Mouse (Mus musculus) heart, embryonic 15.5 days (tissue): ENCODE results near the gene Erlin1. TPM values are rescaled to one million over a fixed set of nuclear protein-coding genes. Genes with fewer than 3 reads are reported as not detected.

Experiments
- ATAC-seq: fragments of 200-750 bp; cut with Nextera tagmentation; replicated peaks from 2 replicates; pipeline ENCODE4 v1.8.0; 2017; ENCODE audit warnings: low read depth, moderate TSS enrichment; ENCODE audit not compliant: insufficient number of reproducible peaks, insufficient read depth, low FRiP score
- H3K27ac ChIP-seq: fragments of 300-500 bp; sonication (generic); 2 replicates; pipeline ENCODE4 v1.5.1; 2015; ENCODE audit warnings: mild to moderate bottlenecking, inconsistent platforms
- H3K27me3 ChIP-seq: fragments of 300-500 bp; sonication (generic); 2 replicates; pipeline ENCODE4 v1.6.1; 2015; ENCODE audit warnings: inconsistent platforms
- H3K36me3 ChIP-seq: fragments of 300-500 bp; sonication (generic); 2 replicates; pipeline ENCODE4 v1.6.1; 2015; ENCODE audit warnings: mild to moderate bottlenecking, inconsistent platforms
- H3K4me1 ChIP-seq: fragments of 300-500 bp; sonication (generic); replicated peaks from 2 replicates; pipeline ENCODE4 v1.6.1; 2015; ENCODE audit warnings: inconsistent platforms
- H3K4me2 ChIP-seq: fragments of 300-500 bp; sonication (generic); 2 replicates; pipeline ENCODE4 v1.6.1; 2015; ENCODE audit warnings: inconsistent platforms, mild to moderate bottlenecking, moderate library complexity
- H3K4me3 ChIP-seq: fragments of 300-500 bp; sonication (generic); 2 replicates; pipeline ENCODE4 v1.5.1; 2015; ENCODE audit warnings: mild to moderate bottlenecking, inconsistent platforms
- H3K9ac ChIP-seq: fragments of 300-500 bp; sonication (generic); 2 replicates; pipeline ENCODE4 v1.6.1; 2015; ENCODE audit warnings: mild to moderate bottlenecking, inconsistent platforms
- H3K9me3 ChIP-seq: fragments of 300-500 bp; sonication (generic); replicated peaks from 2 replicates; pipeline ENCODE4 v1.6.1; 2016; ENCODE audit warnings: inconsistent platforms
- WGBS: fragments of 180-500 bp; shearing (Covaris S2); methylation state at CpG from one replicate; pipeline ENCODE4 v1.1.7; 2015; ENCODE audit warnings: mixed read lengths; 5-methylcytosine and 5-hydroxymethylcytosine counted together
- polyA plus RNA-seq: library from polyadenylated mRNA; unstranded; fragments of >200 nt; fragmentation: Nextera tagmentation; extraction: Ambion mirVana; gene quantifications from 2 replicates; pipeline ENCODE4 v1.2.1, GENCODE M21; 2015

Gene Erlin1
- polyA plus RNA-seq, 1 experiment from 2014 or later = 14.0 TPM

DNA sequence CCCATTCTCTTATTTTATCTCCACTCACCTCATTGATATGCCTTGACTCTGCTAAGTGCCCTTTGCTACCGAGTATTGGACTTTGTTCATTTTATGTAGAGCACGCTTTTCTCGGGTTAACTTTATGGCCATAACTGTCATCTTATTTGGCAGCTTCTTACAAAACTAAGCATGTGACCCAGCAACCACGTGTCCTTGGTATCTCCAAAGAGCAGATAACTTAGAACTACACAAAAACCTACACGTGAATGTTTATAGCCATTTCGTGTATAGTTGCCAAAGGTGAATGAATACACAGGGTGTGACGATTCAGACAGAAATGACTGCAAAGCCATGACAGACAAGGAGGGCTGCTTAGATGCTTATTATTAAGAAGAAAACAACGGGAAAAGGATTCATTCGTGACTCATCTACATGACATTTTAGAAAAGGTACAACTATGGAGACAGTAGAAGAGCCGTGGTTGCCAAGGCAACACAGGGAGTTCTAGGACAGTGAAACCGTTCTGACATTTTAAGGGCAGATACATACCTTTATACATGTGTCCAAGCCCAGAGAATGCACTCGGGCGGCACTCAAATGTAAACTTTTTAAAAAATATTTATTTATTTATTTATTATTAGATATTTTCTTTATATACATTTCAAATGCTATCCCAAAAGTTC, 44.5 kb downstream of the Erlin1 start:
- no peaks in the 10 kb centered on the region for H3K9me3 ChIP-seq
- 79% methylated on average over 13 of the region's 13 CpGs for WGBS
- no peaks in the 10 kb centered on the region for H3K4me1 ChIP-seq
- no peak overlapping the region for H3K27ac ChIP-seq
- H3K4me2 ChIP-seq = no peak overlapping the region
- H3K4me3 ChIP-seq = no peak overlapping the region
- no peak overlapping the region for H3K9ac ChIP-seq
- H3K27me3 ChIP-seq = no peaks in the 10 kb centered on the region
- H3K36me3 ChIP-seq = no peaks in the 10 kb centered on the region
- no peak for ATAC-seq

DNA sequence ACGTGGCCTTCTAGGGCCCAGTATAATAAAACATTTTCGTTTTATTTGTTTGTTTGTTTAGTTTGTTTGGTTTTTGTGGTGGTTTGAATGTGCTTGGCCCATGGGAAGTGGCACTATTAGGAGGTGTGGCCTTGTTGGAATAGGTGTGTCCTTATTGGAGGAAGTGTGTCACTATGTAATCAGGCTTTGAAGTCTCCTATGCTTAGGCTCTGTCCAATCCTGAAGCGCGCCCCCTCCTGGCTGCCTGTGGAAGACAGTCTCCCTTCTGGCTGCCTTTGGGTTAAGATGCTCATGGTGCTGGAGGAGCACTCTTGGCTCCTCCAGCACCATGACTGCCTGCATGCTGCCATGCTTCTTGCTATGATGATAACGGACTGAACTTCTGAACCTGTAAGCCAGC, 46.5 kb downstream of the Erlin1 start:
- Histone ChIP-seq H3K27ac (no peak overlapping the region), H3K27me3 (no peaks in the 10 kb centered on the region), H3K4me2 (no peak overlapping the region), H3K9ac (no peak overlapping the region), H3K4me1 (no peaks in the 10 kb centered on the region), H3K9me3 (no peaks in the 10 kb centered on the region), H3K36me3 (no peaks in the 10 kb centered on the region), H3K4me3 (no peak overlapping the region)
- ATAC-seq = no peak
- WGBS = 62% methylated on average over 5 of the region's 5 CpGs

DNA sequence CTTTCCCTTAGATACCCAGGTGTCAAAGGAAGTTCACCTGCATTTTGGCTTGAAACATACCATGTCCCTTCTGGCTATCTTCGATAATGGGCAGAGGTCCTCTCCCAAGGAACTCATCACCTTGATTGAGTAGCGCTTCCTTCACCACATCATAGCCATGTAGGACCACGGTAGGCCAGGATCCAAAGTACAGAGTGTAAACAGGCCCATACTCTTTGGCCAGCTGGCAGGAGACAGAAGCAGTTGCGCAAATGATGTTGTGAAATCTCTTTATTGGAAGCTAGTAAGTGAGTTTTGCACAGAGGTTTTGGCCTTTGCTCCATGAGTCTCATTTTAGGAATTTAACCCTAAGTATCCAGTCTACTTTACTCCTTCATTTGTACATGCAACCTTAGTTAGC, 48.1 kb downstream of the Erlin1 start:
- no peak overlapping the region for H3K4me3 ChIP-seq
- H3K4me2 ChIP-seq = no peak overlapping the region
- whole genome bisulfite sequencing = 74% methylated on average over 4 of the region's 4 CpGs
- no peak overlapping the region for H3K9ac ChIP-seq
- H3K27me3 ChIP-seq = no peaks in the 10 kb centered on the region
- H3K4me1 ChIP-seq = no peaks in the 10 kb centered on the region
- H3K36me3 ChIP-seq = no peaks in the 10 kb centered on the region
- H3K9me3 ChIP-seq = no peaks in the 10 kb centered on the region
- no peak for ATAC-seq
- no peak overlapping the region for H3K27ac ChIP-seq

DNA sequence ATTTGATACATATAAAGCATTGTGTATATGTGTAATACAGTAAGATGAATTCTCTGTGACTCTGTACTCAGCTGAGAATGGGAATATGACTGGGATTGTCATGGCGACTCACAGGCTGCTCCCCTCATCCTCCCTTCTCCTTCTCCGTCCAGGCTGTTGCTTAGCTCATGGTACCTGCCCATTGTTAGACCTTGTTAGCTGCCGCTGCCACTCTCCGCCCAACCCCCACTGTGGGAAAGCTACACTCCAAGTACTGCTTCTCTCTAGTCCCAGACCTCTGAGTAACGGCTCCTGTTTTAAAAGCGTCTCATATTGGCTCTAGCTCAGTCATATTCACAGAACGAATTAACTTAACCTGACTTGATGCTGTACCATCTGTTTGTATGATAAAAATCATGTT, 49.8 kb downstream of the Erlin1 start:
- Histone ChIP-seq H3K9me3 (no peaks in the 10 kb centered on the region), H3K4me2 (no peak overlapping the region), H3K4me3 (no peak overlapping the region), H3K27ac (no peak overlapping the region), H3K4me1 (no peaks in the 10 kb centered on the region), H3K36me3 (no peaks in the 10 kb centered on the region), H3K9ac (no peak overlapping the region), H3K27me3 (no peaks in the 10 kb centered on the region)
- no peak for ATAC-seq
- 57% methylated on average over 7 of the region's 7 CpGs for WGBS

DNA sequence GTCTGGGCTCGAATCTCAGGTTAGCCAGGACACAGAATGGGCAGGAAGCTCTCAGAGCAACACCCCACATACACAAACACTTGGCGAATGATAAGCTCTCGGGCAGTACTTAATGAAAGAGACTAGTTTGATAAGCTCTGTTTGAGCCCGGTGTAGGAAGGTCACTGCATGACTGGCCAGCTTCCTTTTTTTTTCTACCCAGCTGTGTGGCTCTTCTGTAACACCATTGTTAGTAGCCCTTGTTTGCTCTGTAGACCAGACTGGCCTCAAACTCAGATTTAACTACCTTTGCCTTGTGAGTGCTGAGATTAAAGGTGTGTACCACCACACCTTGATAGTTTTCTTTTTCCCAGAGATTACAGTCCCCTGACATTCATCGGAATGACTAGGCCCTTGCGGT, 55.7 kb downstream of the Erlin1 start:
- ATAC-seq = no peak
- H3K9ac ChIP-seq = no peak overlapping the region
- no peaks in the 10 kb centered on the region for H3K9me3 ChIP-seq
- H3K4me2 ChIP-seq = no peak overlapping the region
- H3K27me3 ChIP-seq = no peaks in the 10 kb centered on the region
- H3K27ac ChIP-seq = no peak overlapping the region
- H3K36me3 ChIP-seq = no peaks in the 10 kb centered on the region
- H3K4me3 ChIP-seq = no peak overlapping the region
- WGBS = 46% methylated on average over 6 of the region's 6 CpGs
- H3K4me1 ChIP-seq = no peaks in the 10 kb centered on the region

DNA sequence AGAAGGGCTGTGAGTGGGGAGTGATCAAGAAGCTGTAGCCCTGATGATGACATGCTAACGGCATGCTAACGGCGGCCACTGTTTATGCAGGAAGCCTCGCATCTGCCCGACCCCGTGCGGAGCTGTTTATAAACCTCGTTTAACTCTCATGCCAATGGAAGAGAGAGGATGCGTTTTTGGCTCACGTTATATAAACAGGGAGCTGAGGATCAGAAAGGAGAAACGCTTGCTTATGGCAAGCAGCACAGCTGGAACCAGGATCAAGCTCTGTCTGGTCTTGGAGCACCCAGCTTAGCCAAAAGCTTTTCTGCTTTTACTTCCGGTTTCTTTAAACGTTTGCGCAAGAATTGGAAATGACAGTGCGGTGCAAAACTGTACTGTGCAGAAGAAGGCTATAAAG, 60.8 kb downstream of the Erlin1 start:
- Histone ChIP-seq H3K4me3 (no peak overlapping the region), H3K9ac (no peak overlapping the region), H3K9me3 (no peaks in the 10 kb centered on the region), H3K27me3 (no peaks in the 10 kb centered on the region), H3K4me2 (no peak overlapping the region), H3K27ac (no peak overlapping the region), H3K4me1 (no peaks in the 10 kb centered on the region), H3K36me3 (no peaks in the 10 kb centered on the region)
- ATAC-seq = no peak
- 71% methylated on average over 15 of the region's 15 CpGs for WGBS

DNA sequence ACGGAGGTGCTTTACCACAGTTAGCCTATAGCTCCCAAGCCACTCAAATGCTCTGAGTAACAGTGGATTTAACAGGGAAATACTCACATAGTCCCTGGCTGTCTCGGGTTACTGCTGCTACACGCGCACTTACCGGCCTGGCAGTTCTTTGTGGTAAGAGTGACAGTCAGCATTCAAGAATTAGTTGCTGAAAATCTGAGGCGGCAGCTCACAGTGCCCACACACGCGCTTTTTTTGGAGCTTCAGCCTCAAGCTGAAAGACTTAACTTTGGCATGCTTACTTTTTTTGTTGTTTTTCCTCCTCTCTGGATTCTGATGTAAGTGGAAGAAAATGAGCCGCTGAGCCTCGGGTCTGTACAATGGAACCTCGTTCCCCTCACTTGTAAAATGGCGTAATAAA, 62.4 kb downstream of the Erlin1 start:
- Histone ChIP-seq H3K4me2 (no peak overlapping the region), H3K36me3 (no peaks in the 10 kb centered on the region), H3K27ac (no peak overlapping the region), H3K9ac (no peak overlapping the region), H3K4me1 (no peaks in the 10 kb centered on the region), H3K9me3 (no peaks in the 10 kb centered on the region), H3K27me3 (no peaks in the 10 kb centered on the region), H3K4me3 (no peak overlapping the region)
- no peak for ATAC-seq
- WGBS = 68% methylated on average over 12 of the region's 12 CpGs

DNA sequence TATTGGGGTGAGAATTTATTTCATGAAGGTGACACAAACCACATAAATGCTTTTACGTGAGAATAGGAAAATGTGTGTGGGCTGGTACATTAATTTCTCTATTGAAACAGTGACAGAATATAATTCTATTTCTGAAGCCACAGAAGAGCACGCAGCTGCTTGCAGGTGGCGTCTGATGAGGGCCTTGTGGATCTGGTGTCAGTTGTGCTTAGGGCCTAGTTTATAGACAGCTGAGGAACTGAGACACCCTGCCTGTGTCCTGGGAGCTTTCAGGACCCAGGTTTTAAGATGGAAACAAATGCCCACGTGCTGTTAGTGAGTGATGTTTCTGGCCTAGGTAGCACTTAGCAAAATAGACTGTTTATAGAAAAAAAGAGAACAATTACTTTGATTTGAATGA, 64.6 kb downstream of the Erlin1 start:
- Histone ChIP-seq H3K4me1 (no peaks in the 10 kb centered on the region), H3K4me2 (no peak overlapping the region), H3K4me3 (no peak overlapping the region)

DNA sequence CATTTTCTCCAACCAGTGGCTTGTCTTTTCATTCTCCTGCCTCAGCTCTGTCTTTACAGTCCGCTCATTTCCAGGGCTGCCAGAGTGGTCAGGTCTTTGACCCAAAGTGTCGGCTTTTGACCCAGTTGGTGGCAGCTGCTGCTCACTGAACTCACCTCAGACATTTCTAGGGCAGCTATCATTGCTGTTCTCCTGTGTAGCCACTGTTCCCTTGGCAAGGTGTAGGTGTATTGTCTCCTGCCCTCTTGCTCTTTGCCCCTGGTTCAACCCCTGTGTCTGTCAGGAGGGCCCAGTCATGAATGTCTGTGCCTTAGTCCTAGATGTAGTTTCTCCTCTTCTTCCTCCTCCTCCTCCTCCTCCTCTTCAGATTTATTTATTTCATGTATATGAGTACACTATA, 65.3 kb downstream of the Erlin1 start:
- no peak for ATAC-seq
- H3K27me3 ChIP-seq = no peaks in the 10 kb centered on the region
- WGBS = 84% methylated on average over 2 of the region's 2 CpGs
- no peak overlapping the region for H3K27ac ChIP-seq
- H3K9ac ChIP-seq = no peak overlapping the region
- H3K9me3 ChIP-seq = no peaks in the 10 kb centered on the region
- no peaks in the 10 kb centered on the region for H3K36me3 ChIP-seq
- H3K4me2 ChIP-seq = no peak overlapping the region
- H3K4me3 ChIP-seq = no peak overlapping the region
- no peaks in the 10 kb centered on the region for H3K4me1 ChIP-seq

More for the DNA sequence above, 64.6 kb downstream of the Erlin1 start:
- 73% methylated on average over 4 of the region's 4 CpGs for WGBS
- no peak for ATAC-seq
- Histone ChIP-seq H3K9me3 (no peaks in the 10 kb centered on the region), H3K27me3 (no peaks in the 10 kb centered on the region), H3K27ac (no peak overlapping the region), H3K36me3 (no peaks in the 10 kb centered on the region), H3K9ac (no peak overlapping the region)

DNA sequence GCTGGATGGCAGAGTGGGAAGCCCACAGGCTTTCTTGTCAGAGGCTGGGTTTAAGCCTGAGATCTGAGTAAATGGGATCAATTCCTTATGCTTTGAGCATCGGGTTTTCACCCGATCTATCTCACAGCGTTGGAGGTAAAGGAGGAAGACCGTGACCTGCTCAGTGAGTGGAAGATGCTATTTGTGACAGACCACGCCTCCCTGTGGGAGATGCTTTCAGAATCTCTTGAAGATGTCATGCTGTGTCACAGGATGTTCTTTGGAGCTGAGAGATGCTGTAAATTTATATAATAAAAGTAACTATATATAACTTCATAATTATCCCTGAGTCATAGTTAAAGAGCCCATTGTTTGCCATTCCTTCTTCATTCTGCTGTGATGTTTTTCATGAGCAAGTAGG, 68.9 kb downstream of the Erlin1 start:
- Histone ChIP-seq H3K9me3 (no peaks in the 10 kb centered on the region), H3K9ac (no peak overlapping the region), H3K27me3 (no peaks in the 10 kb centered on the region), H3K36me3 (no peaks in the 10 kb centered on the region), H3K4me1 (no peaks in the 10 kb centered on the region), H3K4me3 (no peak overlapping the region), H3K27ac (no peak overlapping the region), H3K4me2 (no peak overlapping the region)
- ATAC-seq = no peak
- WGBS = 64% methylated on average over 5 of the region's 5 CpGs

DNA sequence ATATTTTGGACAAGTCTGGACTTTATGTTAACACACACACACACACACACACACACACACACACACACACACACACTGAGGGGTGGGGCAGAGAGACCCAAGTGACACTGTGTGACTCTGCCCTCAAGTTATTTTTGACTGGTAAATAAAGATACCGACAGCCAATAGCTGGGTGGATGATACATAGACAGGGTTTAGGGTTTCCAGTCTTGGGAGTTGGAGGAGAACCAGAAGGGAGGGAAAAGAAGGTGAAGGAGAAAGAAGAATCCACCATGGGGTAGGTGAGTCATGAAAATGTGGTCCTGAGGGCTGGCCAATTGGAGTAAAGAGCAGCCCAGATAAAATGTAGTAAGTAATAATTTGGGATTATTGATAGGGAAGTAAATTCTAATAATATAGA, 69.5 kb downstream of the Erlin1 start:
- 59% methylated on average over 1 of the region's 1 CpGs for WGBS
- H3K4me1 ChIP-seq = no peaks in the 10 kb centered on the region; the same call in 1 of the 2 replicates
- no peak for ATAC-seq

DNA sequence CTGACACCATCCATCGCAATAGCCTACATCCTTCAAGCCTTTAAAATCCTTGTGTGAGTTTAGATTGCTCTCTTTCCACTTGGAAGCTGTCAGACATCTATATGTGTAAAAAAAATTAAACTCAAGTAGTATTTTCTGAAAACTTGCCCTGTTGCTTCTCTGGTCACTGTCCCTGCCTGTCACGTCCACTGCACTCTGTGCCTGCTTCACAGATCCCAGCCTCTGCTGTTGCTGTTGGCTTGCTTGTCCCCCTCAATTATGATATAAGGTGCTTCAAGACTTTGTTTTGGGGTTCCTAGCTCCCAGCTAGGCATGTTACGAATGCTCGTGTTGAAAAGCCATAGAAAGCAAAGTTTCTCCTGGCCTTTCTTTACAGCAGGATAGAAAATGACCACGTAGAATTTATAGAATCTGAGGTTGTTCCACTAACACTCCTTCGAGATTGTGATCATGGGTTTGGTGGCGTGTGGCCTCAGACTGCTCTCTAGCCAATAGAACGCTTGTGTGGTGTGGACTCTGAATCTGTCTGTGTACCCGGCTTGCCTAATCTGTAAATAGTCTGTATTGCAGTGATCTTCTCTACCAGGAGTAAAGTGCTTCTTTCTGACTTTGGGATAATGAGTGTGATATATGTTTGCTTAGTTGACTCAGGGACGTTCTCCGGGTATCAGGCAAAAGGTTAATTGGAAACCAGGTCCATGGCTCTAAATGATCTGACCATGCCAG, 70.6 kb downstream of the Erlin1 start:
- Histone ChIP-seq H3K4me1 (peaks cover 5% of the 10 kb centered on the region; the same call in 1 of the 2 replicates), H3K27ac (no peak overlapping the region), H3K27me3 (no peaks in the 10 kb centered on the region), H3K36me3 (no peaks in the 10 kb centered on the region), H3K9ac (no peak overlapping the region), H3K4me3 (no peak overlapping the region), H3K4me2 (no peak overlapping the region), H3K9me3 (no peaks in the 10 kb centered on the region)
- no peak for ATAC-seq
- WGBS = 85% methylated on average over 11 of the region's 11 CpGs

More for the DNA sequence above, 69.5 kb downstream of the Erlin1 start:
- no peak overlapping the region for H3K27ac ChIP-seq
- no peaks in the 10 kb centered on the region for H3K36me3 ChIP-seq
- H3K4me2 ChIP-seq = no peak overlapping the region
- no peak overlapping the region for H3K9ac ChIP-seq
- no peaks in the 10 kb centered on the region for H3K9me3 ChIP-seq
- no peak overlapping the region for H3K4me3 ChIP-seq
- no peaks in the 10 kb centered on the region for H3K27me3 ChIP-seq
